Mouse (Mus musculus) heart, postnatal 0 days (tissue): Measurements from ENCODE around the gene Cnnm1. TPM values are rescaled to one million over a fixed set of nuclear protein-coding genes. Genes with fewer than 3 reads are reported as not detected.
A peak's percentile ranks its signal among the peaks of the same experiment; 100 is the strongest.

Experiments used
- ATAC-seq: fragments of 200-750 bp; cut with Nextera tagmentation; 2 replicates; pipeline ENCODE4 v1.8.0; 2017; ENCODE audit warnings: low read depth, moderate number of reproducible peaks, moderate library complexity; ENCODE audit not compliant: insufficient read depth
- DNase-seq: peaks from one replicate; pipeline ENCODE4 v3.0.0-alpha.2; 2016; ENCODE audit warnings: low spot score
- H3K27ac ChIP-seq: fragments of 300-500 bp; sonication (generic); 2 replicates; pipeline ENCODE4 v1.5.1; 2014; ENCODE audit warnings: low read depth, mild to moderate bottlenecking
- H3K27me3 ChIP-seq: fragments of 300-500 bp; sonication (generic); 2 replicates; pipeline ENCODE4 v1.6.1; 2014; ENCODE audit warnings: low read length, mixed read lengths; ENCODE audit not compliant: control insufficient read depth, insufficient read depth
- H3K36me3 ChIP-seq: fragments of 300-500 bp; sonication (generic); replicated peaks from 2 replicates; pipeline ENCODE4 v1.6.1; 2014; ENCODE audit warnings: low read length, mixed read lengths; ENCODE audit not compliant: control insufficient read depth, insufficient read depth
- H3K4me1 ChIP-seq: fragments of 300-500 bp; sonication (generic); 2 replicates; pipeline ENCODE4 v1.6.1; 2014; ENCODE audit warnings: antibody characterized with exemption; ENCODE audit not compliant: control insufficient read depth, insufficient read depth
- H3K4me2 ChIP-seq: fragments of 300-500 bp; sonication (generic); 2 replicates; pipeline ENCODE4 v1.6.1; 2014; ENCODE audit warnings: low read depth, mild to moderate bottlenecking, low read length, moderate library complexity
- H3K4me3 ChIP-seq: fragments of 300-500 bp; sonication (generic); 2 replicates; pipeline ENCODE4 v1.5.1; 2014; ENCODE audit warnings: low read depth, low read length
- H3K9ac ChIP-seq: fragments of 300-500 bp; sonication (generic); replicated peaks from 2 replicates; pipeline ENCODE4 v1.6.1; 2014; ENCODE audit warnings: low read depth, low read length, mixed read lengths
- H3K9me3 ChIP-seq: fragments of 300-500 bp; sonication (generic); replicated peaks from 2 replicates; pipeline ENCODE4 v1.6.1; 2016; ENCODE audit warnings: low read length; ENCODE audit not compliant: control insufficient read depth
- CTCF ChIP-seq: IDR thresholded peaks from 2 replicates; pipeline ENCODE4 v1.5.1; 2016; ENCODE audit warnings: antibody characterized with exemption, control low read depth, low read depth
- EP300 ChIP-seq: IDR thresholded peaks from 2 replicates; pipeline ENCODE4 v1.6.1; 2016; ENCODE audit warnings: antibody characterized with exemption, low read depth
- WGBS: fragments of 180-500 bp; shearing (Covaris S2); extraction: QIAGEN DNeasy Blood & Tissue Kit; methylation state at CpG from one replicate; pipeline ENCODE4 v1.1.7; 2014; 5-methylcytosine and 5-hydroxymethylcytosine counted together
- polyA plus RNA-seq: library from polyadenylated mRNA; unstranded; fragments of >200 nt; fragmentation: Nextera tagmentation; extraction: Ambion mirVana; gene quantifications from 2 replicates; pipeline ENCODE4 v1.2.1, GENCODE M21; 2015
- total RNA-seq: library from RNA; depleted of rRNA; stranded (reverse); fragments of >200 nt; gene quantifications from 2 replicates; pipeline ENCODE4 v1.2.3, GENCODE M21; 2014; ENCODE audit warnings: low replicate concordance

Gene Cnnm1
- total and polyA plus RNA-seq, 2 experiments from 2014 or later = 0.03 TPM; not detected in 1

GRCm38 (mm10) chr19:43523551-43523950, 83.3 kb downstream of the Cnnm1 start:
- peak overlapping the region; percentile 43 for H3K9ac ChIP-seq
- H3K4me2 ChIP-seq = peak overlapping the region; percentile 64
- DNase-seq (peak; percentile 41), ATAC-seq (no peak)
- 3% methylated on average over 12 of the region's 12 CpGs for WGBS
- H3K4me3 ChIP-seq = peak overlapping the region; percentile 60
- peaks cover 13% of the 10 kb centered on the region; the same call in 1 of the 2 replicates for H3K4me1 ChIP-seq
- H3K27ac ChIP-seq = peak overlapping the region; percentile 83
- H3K36me3 ChIP-seq = no peaks in the 10 kb centered on the region
- no peaks in the 10 kb centered on the region for H3K9me3 ChIP-seq
- TF ChIP-seq CTCF = no peak
- TF ChIP-seq EP300 = no peak
- H3K27me3 ChIP-seq = no peaks in the 10 kb centered on the region

- DNase-seq (peak; percentile 99), ATAC-seq (peak; percentile 96)
- Histone ChIP-seq H3K36me3 (no peaks in the 10 kb centered on the region), H3K9me3 (no peaks in the 10 kb centered on the region), H3K9ac (peak within 1 kb of the TSS; percentile 43), H3K27ac (peak within 1 kb of the TSS; percentile 93), H3K27me3 (no peaks in the 10 kb centered on the region), H3K4me3 (peak within 1 kb of the TSS; percentile 60), H3K4me1 (peaks cover 13% of the 10 kb centered on the region; the same call in 1 of the 2 replicates), H3K4me2 (peak within 1 kb of the TSS; percentile 64)
- under 1% methylated on average over 58 of the region's 58 CpGs for WGBS
- no peak for TF ChIP-seq CTCF
- peak; percentile 90 for TF ChIP-seq EP300
These were observed 84.2 kb downstream of the Cnnm1 start, which contains the start of gene Got1 for GRCm38 (mm10) chr19:43524187-43525103. Gene Got1 (minus strand): TSS chr19:43524605.

GRCm38 (mm10) chr19:43525104-43525482, 84.9 kb downstream of the Cnnm1 start:
- no peak; the same call in 1 of the 2 replicates for ATAC-seq
- peak overlapping the region; percentile 93 for H3K27ac ChIP-seq
- H3K27me3 ChIP-seq = no peaks in the 10 kb centered on the region
- DNase-seq = peak; percentile 47
- WGBS = 6% methylated on average over 10 of the region's 10 CpGs
- H3K4me3 ChIP-seq = peak overlapping the region; percentile 60
- no peaks in the 10 kb centered on the region for H3K9me3 ChIP-seq
- H3K9ac ChIP-seq = peak overlapping the region; percentile 41
- peak overlapping the region; percentile 64 for H3K4me2 ChIP-seq
- no peaks in the 10 kb centered on the region for H3K36me3 ChIP-seq
- peaks cover 8% of the 10 kb centered on the region; the same call in 1 of the 2 replicates for H3K4me1 ChIP-seq
- TF ChIP-seq EP300 (no peak), CTCF (no peak)

GRCm38 (mm10) chr19:43525566-43525965, 85.3 kb downstream of the Cnnm1 start:
- H3K9ac ChIP-seq = no peak overlapping the region
- no peak for ATAC-seq
- peaks cover 5% of the 10 kb centered on the region; the same call in 1 of the 2 replicates for H3K4me1 ChIP-seq
- peak overlapping the region; percentile 93 for H3K27ac ChIP-seq
- 87% methylated on average over 7 of the region's 7 CpGs for WGBS
- H3K27me3 ChIP-seq = no peaks in the 10 kb centered on the region
- H3K4me2 ChIP-seq = peak overlapping the region; percentile 64; the same call in 1 of the 2 replicates
- H3K4me3 ChIP-seq = no peak overlapping the region
- no peaks in the 10 kb centered on the region for H3K36me3 ChIP-seq
- DNase-seq = no peak
- H3K9me3 ChIP-seq = no peaks in the 10 kb centered on the region
- no peak for TF ChIP-seq CTCF
- no peak for TF ChIP-seq EP300

GRCm38 (mm10) chr19:43526025-43526424, 85.8 kb downstream of the Cnnm1 start:
- Histone ChIP-seq H3K27ac (no peak overlapping the region), H3K4me2 (no peak overlapping the region), H3K4me1 (peaks cover under 1% of the 10 kb centered on the region; the same call in 1 of the 2 replicates), H3K9ac (no peak overlapping the region), H3K36me3 (no peaks in the 10 kb centered on the region), H3K27me3 (0 out of 2 replicates have a peak, but pooled peaks cover 2% of the 10 kb centered on the region), H3K4me3 (no peak overlapping the region), H3K9me3 (no peaks in the 10 kb centered on the region)
- ATAC-seq (no peak), DNase-seq (no peak)
- TF ChIP-seq CTCF = no peak
- TF ChIP-seq EP300 = no peak
- 90% methylated on average over 9 of the region's 9 CpGs for WGBS
